Mouse (Mus musculus) brain, embryonic 18.5 days (tissue): ENCODE measurements at regions not wholly inside any gene's neighbourhood (a gene's known extent, or its start where the extent isn't known, plus 50 kb on each side); places are given as distances from the start of the nearest gene placed in this dataset.

ENCODE experiments used
- DNase-seq: peaks from one replicate; pipeline ENCODE4 v3.0.0-alpha.2; 2012; ENCODE audit warnings: low read depth, low spot score

- DNase-seq = no peak
These were observed 415.2 kb upstream of the Aga start for GRCm38 (mm10) chr8:53096272-53096784.

- no peak for DNase-seq
These were observed 371.5 kb upstream of the Aga start for GRCm38 (mm10) chr8:53140041-53140440.

- no peak for DNase-seq
These were observed 362.6 kb upstream of the Aga start for GRCm38 (mm10) chr8:53148915-53149314.

GRCm38 (mm10) chr8:53164017-53164416, 347.5 kb upstream of the Aga start:
- DNase-seq = peak; percentile 28

- no peak for DNase-seq
These were observed 339.7 kb upstream of the Aga start for GRCm38 (mm10) chr8:53171694-53172299.

- no peak for DNase-seq
These were observed 319.0 kb upstream of the Aga start for GRCm38 (mm10) chr8:53192519-53192918.

- no peak for DNase-seq
These were observed 289.3 kb upstream of the Aga start for GRCm38 (mm10) chr8:53222194-53222593.
